Mouse (Mus musculus): ENCODE measurements around the gene Ttc7b.
A peak's percentile ranks its signal among the peaks of the same experiment; 100 is the strongest.

Gene Ttc7b

GRCm38 (mm10) chr12:100520794-100521186, at the start of gene Ttc7b:
Ttc7b (minus strand) TSS chr12:100520826.
- DNase-seq (ENCODE audit: low read depth, low spot score), result peak; percentile 57

- DNase-seq (ENCODE audit: low read depth, low spot score), result no peak
Measured at GRCm38 (mm10) chr12:100568831-100569230, 48.2 kb upstream of the Ttc7b start.

- DNase-seq (ENCODE audit: low read depth, low spot score), result no peak
Measured at GRCm38 (mm10) chr12:100568105-100568504, 47.5 kb upstream of the Ttc7b start.

- no peak for DNase-seq (ENCODE audit: low read depth, low spot score)
Measured at GRCm38 (mm10) chr12:100567627-100568026, 47.0 kb upstream of the Ttc7b start.

- no peak for DNase-seq (ENCODE audit: low read depth, low spot score)
Measured at GRCm38 (mm10) chr12:100553675-100554074, 33.0 kb upstream of the Ttc7b start.

- DNase-seq (ENCODE audit: low read depth, low spot score), result no peak
Measured at GRCm38 (mm10) chr12:100551972-100552371, 31.3 kb upstream of the Ttc7b start.

GRCm38 (mm10) chr12:100544194-100544567, 23.6 kb upstream of the Ttc7b start:
- DNase-seq (ENCODE audit: low read depth, low spot score), result peak; percentile 50

- DNase-seq (ENCODE audit: low read depth, low spot score), result no peak
Measured at GRCm38 (mm10) chr12:100543437-100544193, 23.0 kb upstream of the Ttc7b start.

GRCm38 (mm10) chr12:100542494-100542893, 21.9 kb upstream of the Ttc7b start:
- no peak for DNase-seq (ENCODE audit: low read depth, low spot score)

GRCm38 (mm10) chr12:100542076-100542475, 21.4 kb upstream of the Ttc7b start:
- DNase-seq (ENCODE audit: low read depth, low spot score), result no peak

- DNase-seq (ENCODE audit: low read depth, low spot score), result peak; percentile 20
Measured at GRCm38 (mm10) chr12:100539158-100539714, 18.6 kb upstream of the Ttc7b start.

GRCm38 (mm10) chr12:100538445-100539157, 18.0 kb upstream of the Ttc7b start:
- no peak for DNase-seq (ENCODE audit: low read depth, low spot score)

- no peak for DNase-seq (ENCODE audit: low read depth, low spot score)
Measured at GRCm38 (mm10) chr12:100537091-100537490, 16.5 kb upstream of the Ttc7b start.

GRCm38 (mm10) chr12:100535028-100535427, 14.4 kb upstream of the Ttc7b start:
- no peak for DNase-seq (ENCODE audit: low read depth, low spot score)

- DNase-seq (ENCODE audit: low read depth, low spot score), result no peak
Measured at GRCm38 (mm10) chr12:100534028-100534427, 13.4 kb upstream of the Ttc7b start.

- no peak for DNase-seq (ENCODE audit: low read depth, low spot score)
Measured at GRCm38 (mm10) chr12:100533209-100533608, 12.6 kb upstream of the Ttc7b start.

- DNase-seq (ENCODE audit: low read depth, low spot score), result no peak
Measured at GRCm38 (mm10) chr12:100531740-100532139, 11.1 kb upstream of the Ttc7b start.

- peak; percentile 28 for DNase-seq (ENCODE audit: low read depth, low spot score)
Measured at GRCm38 (mm10) chr12:100530871-100531270, 10.2 kb upstream of the Ttc7b start.

- no peak for DNase-seq (ENCODE audit: low read depth, low spot score)
Measured at GRCm38 (mm10) chr12:100529651-100530050, 9.0 kb upstream of the Ttc7b start.

- no peak for DNase-seq (ENCODE audit: low read depth, low spot score)
Measured at GRCm38 (mm10) chr12:100529172-100529571, 8.5 kb upstream of the Ttc7b start.

- DNase-seq (ENCODE audit: low read depth, low spot score), result no peak
Measured at GRCm38 (mm10) chr12:100528246-100528645, 7.6 kb upstream of the Ttc7b start.

GRCm38 (mm10) chr12:100527753-100528152, 7.1 kb upstream of the Ttc7b start:
- DNase-seq (ENCODE audit: low read depth, low spot score), result no peak

- DNase-seq (ENCODE audit: low read depth, low spot score), result no peak
Measured at GRCm38 (mm10) chr12:100527241-100527640, 6.6 kb upstream of the Ttc7b start.
